Mouse (Mus musculus): ENCODE data around the gene Gm4307.
"Not testable (repeated sequence)": the region's sequence is repeated elsewhere in the genome, so short reads cannot be mapped to it uniquely, and the experiment has no call there.

The Gm4307 gene

DNA sequence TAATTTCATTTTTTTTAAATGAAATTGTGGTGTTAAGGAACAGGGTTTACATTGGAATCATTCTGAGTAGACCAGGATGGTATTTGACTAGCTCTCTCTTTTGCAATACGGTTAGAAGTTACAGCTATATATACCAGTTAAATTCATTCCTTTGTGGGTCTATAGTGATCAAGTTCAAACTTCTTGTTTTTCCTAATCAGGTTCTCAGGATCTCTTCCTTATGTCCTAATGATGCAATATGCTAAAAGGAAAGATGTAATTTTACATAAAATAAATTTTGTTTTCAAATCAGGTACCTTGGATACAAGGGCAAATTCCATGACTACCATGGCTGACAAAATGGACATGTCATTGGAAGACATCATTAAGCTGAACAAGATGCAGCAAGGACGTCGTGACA lies at the start of gene Gm4307:
TSS of gene Gm4307 (plus strand) at position 301 of the 400 bp plus-strand sequence.
- not testable (repeated sequence) for DNase-seq (ENCODE audit: low spot score)

DNA sequence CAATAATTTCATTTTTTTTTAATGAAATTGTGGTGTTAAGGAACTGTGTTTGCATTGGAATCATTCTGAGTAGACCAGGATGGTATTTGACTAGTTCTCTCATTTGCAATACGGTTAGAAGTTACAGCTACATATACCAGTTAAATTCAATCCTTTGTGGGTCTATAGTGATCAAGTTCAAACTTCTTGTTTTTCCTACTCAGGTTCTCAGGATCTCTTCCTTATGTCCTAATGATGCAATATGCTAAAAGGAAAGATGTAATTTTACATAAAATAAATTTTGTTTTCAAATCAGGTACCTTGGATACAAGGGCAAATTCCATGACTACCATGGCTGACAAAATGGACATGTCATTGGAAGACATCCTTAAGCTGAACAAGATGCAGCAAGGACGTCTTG lies 25.8 kb upstream of the Gm4307 start, which contains the start of gene Gm4301:
TSS of gene Gm4301 (plus strand) at position 301 of the 400 bp plus-strand sequence.
- DNase-seq (ENCODE audit: low spot score), result not testable (repeated sequence)

DNA sequence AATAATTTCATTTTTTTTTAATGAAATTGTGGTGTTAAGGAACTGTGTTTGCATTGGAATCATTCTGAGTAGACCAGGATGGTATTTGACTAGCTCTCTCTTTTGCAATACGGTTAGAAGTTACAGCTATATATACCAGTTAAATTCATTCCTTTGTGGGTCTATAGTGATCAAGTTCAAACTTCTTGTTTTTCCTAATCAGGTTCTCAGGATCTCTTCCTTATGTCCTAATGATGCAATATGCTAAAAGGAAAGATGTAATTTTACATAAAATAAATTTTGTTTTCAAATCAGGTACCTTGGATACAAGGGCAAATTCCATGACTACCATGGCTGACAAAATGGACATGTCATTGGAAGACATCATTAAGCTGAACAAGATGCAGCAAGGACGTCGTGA lies 20.6 kb upstream of the Gm4307 start, which contains the start of gene Gm4302:
TSS of gene Gm4302 (plus strand) at position 301 of the 400 bp plus-strand sequence.
- DNase-seq (ENCODE audit: low spot score), result not testable (repeated sequence)

DNA sequence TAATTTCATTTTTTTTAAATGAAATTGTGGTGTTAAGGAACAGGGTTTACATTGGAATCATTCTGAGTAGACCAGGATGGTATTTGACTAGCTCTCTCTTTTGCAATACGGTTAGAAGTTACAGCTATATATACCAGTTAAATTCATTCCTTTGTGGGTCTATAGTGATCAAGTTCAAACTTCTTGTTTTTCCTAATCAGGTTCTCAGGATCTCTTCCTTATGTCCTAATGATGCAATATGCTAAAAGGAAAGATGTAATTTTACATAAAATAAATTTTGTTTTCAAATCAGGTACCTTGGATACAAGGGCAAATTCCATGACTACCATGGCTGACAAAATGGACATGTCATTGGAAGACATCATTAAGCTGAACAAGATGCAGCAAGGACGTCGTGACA lies 15.5 kb upstream of the Gm4307 start, which contains the start of gene Gm4303:
TSS of gene Gm4303 (plus strand) at position 301 of the 400 bp plus-strand sequence.
- DNase-seq (ENCODE audit: low spot score), result not testable (repeated sequence)

DNA sequence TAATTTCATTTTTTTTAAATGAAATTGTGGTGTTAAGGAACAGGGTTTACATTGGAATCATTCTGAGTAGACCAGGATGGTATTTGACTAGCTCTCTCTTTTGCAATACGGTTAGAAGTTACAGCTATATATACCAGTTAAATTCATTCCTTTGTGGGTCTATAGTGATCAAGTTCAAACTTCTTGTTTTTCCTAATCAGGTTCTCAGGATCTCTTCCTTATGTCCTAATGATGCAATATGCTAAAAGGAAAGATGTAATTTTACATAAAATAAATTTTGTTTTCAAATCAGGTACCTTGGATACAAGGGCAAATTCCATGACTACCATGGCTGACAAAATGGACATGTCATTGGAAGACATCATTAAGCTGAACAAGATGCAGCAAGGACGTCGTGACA lies 10.3 kb upstream of the Gm4307 start, which contains the start of gene Gm4305:
TSS of gene Gm4305 (plus strand) at position 301 of the 400 bp plus-strand sequence.
- DNase-seq (ENCODE audit: low spot score), result not testable (repeated sequence)

DNA sequence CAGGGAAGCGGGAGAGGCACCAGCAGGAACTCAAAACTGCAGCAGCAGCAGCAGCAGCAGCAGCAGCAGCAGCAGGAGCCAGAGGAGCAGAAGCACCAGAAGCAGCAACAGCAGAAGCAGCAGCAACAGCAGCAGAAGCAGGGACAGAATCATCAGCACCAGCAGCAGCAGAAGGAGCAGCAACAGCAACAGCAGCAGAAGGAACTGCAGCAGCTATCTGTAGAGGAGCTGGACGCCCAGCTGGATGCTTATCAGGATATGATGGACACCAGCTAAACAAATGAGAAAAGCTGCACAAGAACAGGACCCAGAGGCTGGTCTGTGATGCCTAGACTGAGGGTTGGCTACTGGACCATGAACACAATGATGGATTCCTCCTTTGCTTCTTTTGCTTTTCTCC lies 4.3 kb upstream of the Gm4307 start:
- DNase-seq (ENCODE audit: low spot score), result not testable (repeated sequence)

DNA sequence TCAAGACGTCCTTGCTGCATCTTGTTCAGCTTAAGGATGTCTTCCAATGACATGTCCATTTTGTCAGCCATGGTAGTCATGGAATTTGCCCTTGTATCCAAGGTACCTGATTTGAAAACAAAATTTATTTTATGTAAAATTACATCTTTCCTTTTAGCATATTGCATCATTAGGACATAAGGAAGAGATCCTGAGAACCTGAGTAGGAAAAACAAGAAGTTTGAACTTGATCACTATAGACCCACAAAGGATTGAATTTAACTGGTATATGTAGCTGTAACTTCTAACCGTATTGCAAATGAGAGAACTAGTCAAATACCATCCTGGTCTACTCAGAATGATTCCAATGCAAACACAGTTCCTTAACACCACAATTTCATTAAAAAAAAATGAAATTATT lies 21.3 kb downstream of the Gm4307 start, which contains the start of gene Gm4312:
TSS of gene Gm4312 (minus strand) at position 101 of the 400 bp plus-strand sequence.
- DNase-seq (ENCODE audit: low spot score), result not testable (repeated sequence)

DNA sequence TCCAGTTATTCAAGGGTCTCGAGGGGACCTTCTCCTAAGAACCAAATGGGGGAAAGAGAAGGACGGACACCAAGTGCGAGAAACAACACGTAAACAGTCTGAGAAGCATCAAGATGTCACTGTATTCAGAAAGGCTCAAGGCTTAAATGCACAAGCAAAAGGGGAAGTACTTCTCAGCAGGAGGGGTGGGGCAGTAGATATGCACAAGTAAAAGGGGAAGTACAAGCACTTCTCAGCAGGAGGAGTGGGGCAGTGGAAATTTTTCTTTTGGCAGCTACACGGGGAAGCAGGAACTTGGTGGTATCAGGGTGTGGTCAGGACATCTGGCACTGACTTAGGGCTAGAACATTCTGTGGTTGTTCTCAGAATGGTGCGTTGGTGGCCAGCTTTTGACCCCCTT lies 41.2 kb downstream of the Gm4307 start:
- not testable (repeated sequence) for DNase-seq (ENCODE audit: low spot score)
